Mouse (Mus musculus): ENCODE results near the gene Satb2.

DNA sequence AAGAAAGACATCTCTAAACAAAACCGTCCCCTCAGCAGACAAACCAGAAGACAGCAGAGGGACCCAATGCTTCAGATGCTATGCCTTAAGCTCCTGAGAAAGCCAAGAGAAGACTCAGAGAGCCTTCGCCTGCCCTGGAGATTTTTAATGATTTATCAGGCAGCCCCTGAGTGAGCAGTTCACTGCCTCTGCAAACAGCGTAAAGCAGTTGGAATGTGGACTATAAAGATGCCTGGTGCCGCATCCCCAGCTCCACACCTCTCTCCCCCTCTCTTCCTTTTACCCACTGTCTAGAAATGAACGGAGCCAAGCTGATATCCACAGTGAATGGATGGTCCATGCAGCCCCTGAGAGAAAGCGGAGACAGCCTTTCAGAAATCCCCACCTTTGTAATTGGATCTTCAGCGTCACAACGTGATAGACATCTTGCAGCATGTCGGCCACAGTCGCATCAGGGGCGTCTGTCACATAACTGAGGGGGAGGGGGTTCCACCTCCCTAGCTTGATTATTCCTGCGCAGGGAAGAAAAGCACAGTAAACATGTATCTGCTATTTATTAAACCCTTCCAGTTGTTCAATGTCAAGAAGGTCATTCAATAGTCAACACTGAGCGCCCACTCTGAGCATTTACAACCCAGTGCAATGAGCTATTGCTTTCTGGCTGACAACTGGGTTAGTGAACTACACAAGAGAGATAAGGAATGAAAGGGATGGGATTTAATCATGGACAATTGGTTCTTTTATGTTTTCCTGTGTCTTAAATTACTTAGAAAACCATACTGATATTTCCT lies 79.6 kb downstream of the Satb2 start:
- TF ChIP-seq POLR2A (IDR thresholded peaks at IDR 0.05; ENCODE audit: extremely low read depth, insufficient read depth, low read length), result no peak
- no peak for TF ChIP-seq CTCF (IDR thresholded peaks at IDR 0.05; ENCODE audit: extremely low read depth, insufficient read depth, low read length)
